Mouse (Mus musculus): ENCODE results near the gene Aco1. TPM values are rescaled to one million over a fixed set of nuclear protein-coding genes. Genes with fewer than 3 reads are reported as not detected.
A peak's percentile ranks its signal among the peaks of the same experiment; 100 is the strongest.
"Not testable (repeated sequence)": the region's sequence is repeated elsewhere in the genome, so short reads cannot be mapped to it uniquely, and the experiment has no call there.

Aco1 gene
- polyA plus RNA-seq, 1 experiment from 2014 or later: 28.8 TPM

GRCm38 (mm10) chr4:40122291-40122690 is 20.6 kb upstream of the Aco1 start:
- WGBS: 87% methylated on average over 1 of the region's 1 CpGs
- H3K27me3 ChIP-seq (ENCODE audit: control insufficient read depth, insufficient read depth, low read length); H3K9me3 ChIP-seq (ENCODE audit: control insufficient read depth, low read length); H3K4me3 ChIP-seq (ENCODE audit: control insufficient read depth in 1 of 2, insufficient read depth in 1 of 2, low read depth in 1 of 2, low read length in 2 of 2); H3K4me1 ChIP-seq (ENCODE audit: control insufficient read depth in 2 of 2, insufficient read depth in 2 of 2, low read length in 2 of 2); ATAC-seq (ENCODE audit: insufficient number of reproducible peaks, insufficient read depth, low FRiP score, low read depth); H3K9ac ChIP-seq (ENCODE audit: low read length); H3K36me3 ChIP-seq (ENCODE audit: control insufficient read depth, insufficient read depth, low read length); H3K4me2 ChIP-seq (ENCODE audit: low read length); H3K27ac ChIP-seq (replicated peaks in 1 of 2; ENCODE audit: control insufficient read depth in 1 of 2, insufficient read depth in 1 of 2, low read depth in 2 of 2, low read length in 2 of 2): not testable (repeated sequence)

GRCm38 (mm10) chr4:40134468-40135102 is 8.3 kb upstream of the Aco1 start:
- H3K27ac ChIP-seq (replicated peaks in 1 of 2; ENCODE audit: control insufficient read depth in 1 of 2, insufficient read depth in 1 of 2, low read depth in 2 of 2, low read length in 2 of 2): no peak overlapping the region
- no peaks in the 10 kb centered on the region for H3K4me1 ChIP-seq (ENCODE audit: control insufficient read depth in 2 of 2, insufficient read depth in 2 of 2, low read length in 2 of 2)
- no peaks in the 10 kb centered on the region for H3K9me3 ChIP-seq (ENCODE audit: control insufficient read depth, low read length)
- 0 out of 2 replicates have a peak overlapping the region, but pooled peaks have one; percentile 29 for H3K4me2 ChIP-seq (ENCODE audit: low read length)
- no peaks in the 10 kb centered on the region for H3K27me3 ChIP-seq (ENCODE audit: control insufficient read depth, insufficient read depth, low read length)
- 16% methylated on average over 9 of the region's 9 CpGs for WGBS
- ATAC-seq (ENCODE audit: insufficient number of reproducible peaks, insufficient read depth, low FRiP score, low read depth): no peak
- H3K4me3 ChIP-seq (ENCODE audit: control insufficient read depth in 1 of 2, insufficient read depth in 1 of 2, low read depth in 1 of 2, low read length in 2 of 2): no peak overlapping the region
- H3K36me3 ChIP-seq (ENCODE audit: control insufficient read depth, insufficient read depth, low read length): no peaks in the 10 kb centered on the region
- no peak overlapping the region for H3K9ac ChIP-seq (ENCODE audit: low read length)

GRCm38 (mm10) chr4:40136519-40136918 is 6.4 kb upstream of the Aco1 start:
- 66% methylated on average over 4 of the region's 4 CpGs for WGBS
- ATAC-seq (ENCODE audit: insufficient number of reproducible peaks, insufficient read depth, low FRiP score, low read depth): no peak
- H3K9ac ChIP-seq (ENCODE audit: low read length): no peak overlapping the region
- H3K27ac ChIP-seq (replicated peaks in 1 of 2; ENCODE audit: control insufficient read depth in 1 of 2, insufficient read depth in 1 of 2, low read depth in 2 of 2, low read length in 2 of 2): no peak overlapping the region
- no peaks in the 10 kb centered on the region for H3K4me1 ChIP-seq (ENCODE audit: control insufficient read depth in 2 of 2, insufficient read depth in 2 of 2, low read length in 2 of 2)
- H3K4me2 ChIP-seq (ENCODE audit: low read length): no peak overlapping the region
- no peak overlapping the region for H3K4me3 ChIP-seq (ENCODE audit: control insufficient read depth in 1 of 2, insufficient read depth in 1 of 2, low read depth in 1 of 2, low read length in 2 of 2)
- no peaks in the 10 kb centered on the region for H3K27me3 ChIP-seq (ENCODE audit: control insufficient read depth, insufficient read depth, low read length)
- H3K36me3 ChIP-seq (ENCODE audit: control insufficient read depth, insufficient read depth, low read length): no peaks in the 10 kb centered on the region
- H3K9me3 ChIP-seq (ENCODE audit: control insufficient read depth, low read length): no peaks in the 10 kb centered on the region

- Histone ChIP-seq H3K4me2 (ENCODE audit: low read length) (no peak overlapping the region), H3K4me1 (ENCODE audit: control insufficient read depth in 2 of 2, insufficient read depth in 2 of 2, low read length in 2 of 2) (peaks cover 2 to 15% of the 10 kb centered on the region in 2 experiments; a peak in 3 of 4 replicates), H3K4me3 (ENCODE audit: control insufficient read depth in 1 of 2, insufficient read depth in 1 of 2, low read depth in 1 of 2, low read length in 2 of 2) (no peak overlapping the region), H3K27ac (replicated peaks in 1 of 2; ENCODE audit: control insufficient read depth in 1 of 2, insufficient read depth in 1 of 2, low read depth in 2 of 2, low read length in 2 of 2) (no peak overlapping the region), H3K9ac (ENCODE audit: low read length) (no peak overlapping the region), H3K9me3 (ENCODE audit: control insufficient read depth, low read length) (no peaks in the 10 kb centered on the region), H3K36me3 (ENCODE audit: control insufficient read depth, insufficient read depth, low read length) (no peaks in the 10 kb centered on the region), H3K27me3 (ENCODE audit: control insufficient read depth, insufficient read depth, low read length) (no peaks in the 10 kb centered on the region)
- 65% methylated on average over 3 of the region's 3 CpGs for WGBS
- no peak for ATAC-seq (ENCODE audit: insufficient number of reproducible peaks, insufficient read depth, low FRiP score, low read depth)
Observed at GRCm38 (mm10) chr4:40139663-40140255, 3.1 kb upstream of the Aco1 start.

DNA sequence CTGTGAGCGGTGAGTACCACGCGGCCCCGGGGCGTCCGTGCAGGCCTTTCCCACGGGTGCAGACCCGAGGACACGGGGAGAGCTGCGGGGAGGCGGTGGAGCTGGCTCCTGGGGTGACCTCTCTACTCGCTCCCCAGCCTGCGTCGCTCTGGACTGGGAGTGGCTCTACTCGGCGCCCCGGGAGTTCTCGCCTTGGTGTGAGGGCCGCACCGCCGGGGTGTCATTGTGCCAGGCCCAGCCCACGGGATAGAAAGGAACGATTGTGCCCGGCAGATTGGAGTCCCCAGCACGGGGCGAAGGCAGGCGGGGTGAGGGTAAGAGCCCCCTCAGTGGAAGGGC is 621 bp downstream of the Aco1 start:
- peaks cover 2 to 19% of the 10 kb centered on the region in 2 experiments; a peak in 3 of 4 replicates for H3K4me1 ChIP-seq (ENCODE audit: control insufficient read depth in 2 of 2, insufficient read depth in 2 of 2, low read length in 2 of 2)
- no peaks in the 10 kb centered on the region for H3K36me3 ChIP-seq (ENCODE audit: control insufficient read depth, insufficient read depth, low read length)
- H3K9me3 ChIP-seq (ENCODE audit: control insufficient read depth, low read length): no peaks in the 10 kb centered on the region
- H3K27me3 ChIP-seq (ENCODE audit: control insufficient read depth, insufficient read depth, low read length): no peaks in the 10 kb centered on the region
- peak; percentile 62; the same call in 1 of the 2 replicates for ATAC-seq (ENCODE audit: insufficient number of reproducible peaks, insufficient read depth, low FRiP score, low read depth)
- 0% methylated on average over 26 of the region's 27 CpGs for WGBS
- peak overlapping the region; percentile 59 to 73 for H3K4me3 ChIP-seq (ENCODE audit: control insufficient read depth in 1 of 2, insufficient read depth in 1 of 2, low read depth in 1 of 2, low read length in 2 of 2)
- H3K4me2 ChIP-seq (ENCODE audit: low read length): peak overlapping the region; percentile 73
- H3K27ac ChIP-seq (replicated peaks in 1 of 2; ENCODE audit: control insufficient read depth in 1 of 2, insufficient read depth in 1 of 2, low read depth in 2 of 2, low read length in 2 of 2): peak overlapping the region; percentile 55 to 91
- H3K9ac ChIP-seq (ENCODE audit: low read length): peak overlapping the region; percentile 82

GRCm38 (mm10) chr4:40144543-40144942 is 1.7 kb downstream of the Aco1 start:
- Histone ChIP-seq H3K27me3 (ENCODE audit: control insufficient read depth, insufficient read depth, low read length) (no peaks in the 10 kb centered on the region), H3K36me3 (ENCODE audit: control insufficient read depth, insufficient read depth, low read length) (no peaks in the 10 kb centered on the region), H3K9me3 (ENCODE audit: control insufficient read depth, low read length) (no peaks in the 10 kb centered on the region), H3K4me3 (ENCODE audit: control insufficient read depth in 1 of 2, insufficient read depth in 1 of 2, low read depth in 1 of 2, low read length in 2 of 2) (peak overlapping the region; percentile 14 to 73), H3K4me1 (ENCODE audit: control insufficient read depth in 2 of 2, insufficient read depth in 2 of 2, low read length in 2 of 2) (peaks cover 2 to 19% of the 10 kb centered on the region in 2 experiments; a peak in 3 of 4 replicates), H3K27ac (replicated peaks in 1 of 2; ENCODE audit: control insufficient read depth in 1 of 2, insufficient read depth in 1 of 2, low read depth in 2 of 2, low read length in 2 of 2) (no peak overlapping the region), H3K4me2 (ENCODE audit: low read length) (peak overlapping the region; percentile 73), H3K9ac (ENCODE audit: low read length) (peak overlapping the region; percentile 82)
- ATAC-seq (ENCODE audit: insufficient number of reproducible peaks, insufficient read depth, low FRiP score, low read depth): no peak
- WGBS: 46% methylated on average over 1 of the region's 1 CpGs

- H3K36me3 ChIP-seq (ENCODE audit: control insufficient read depth, insufficient read depth, low read length): no peaks in the 10 kb centered on the region
- H3K4me2 ChIP-seq (ENCODE audit: low read length): no peak overlapping the region
- H3K9ac ChIP-seq (ENCODE audit: low read length): no peak overlapping the region
- ATAC-seq (ENCODE audit: insufficient number of reproducible peaks, insufficient read depth, low FRiP score, low read depth): no peak
- H3K4me3 ChIP-seq (ENCODE audit: control insufficient read depth in 1 of 2, insufficient read depth in 1 of 2, low read depth in 1 of 2, low read length in 2 of 2): no peak overlapping the region
- H3K27me3 ChIP-seq (ENCODE audit: control insufficient read depth, insufficient read depth, low read length): no peaks in the 10 kb centered on the region
- WGBS: 73% methylated on average over 3 of the region's 3 CpGs
- peaks cover 2 to 19% of the 10 kb centered on the region in 2 experiments; a peak in 3 of 4 replicates for H3K4me1 ChIP-seq (ENCODE audit: control insufficient read depth in 2 of 2, insufficient read depth in 2 of 2, low read length in 2 of 2)
- H3K9me3 ChIP-seq (ENCODE audit: control insufficient read depth, low read length): no peaks in the 10 kb centered on the region
- no peak overlapping the region for H3K27ac ChIP-seq (replicated peaks in 1 of 2; ENCODE audit: control insufficient read depth in 1 of 2, insufficient read depth in 1 of 2, low read depth in 2 of 2, low read length in 2 of 2)
Observed at GRCm38 (mm10) chr4:40144981-40145380, 2.1 kb downstream of the Aco1 start.

Measured in heart, embryonic 14.5 days (tissue).